Mouse (Mus musculus): Measurements from ENCODE around the gene Vmn1r10.

The Vmn1r10 gene

DNA sequence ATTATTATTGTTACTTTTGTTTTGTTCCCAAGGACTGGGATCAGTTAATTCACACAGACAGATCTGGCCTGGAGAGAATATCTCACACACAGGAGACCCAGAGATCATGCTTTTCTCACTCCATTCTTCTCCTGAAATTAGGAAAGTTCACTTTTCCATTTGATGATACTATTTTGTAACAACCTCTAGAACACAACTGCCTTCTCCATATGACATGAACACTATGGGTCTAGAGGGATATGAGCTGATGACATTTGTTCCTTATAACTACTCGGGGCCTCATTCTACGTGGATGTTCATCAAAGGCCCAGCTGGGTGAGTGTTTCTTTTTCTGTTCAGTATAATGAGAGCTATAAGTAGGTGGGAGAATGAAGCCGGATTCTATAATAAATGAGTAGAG, at the start of gene Vmn1r10:
Gene Vmn1r10, plus strand, starts transcription at position 301 of the 400 bp plus-strand sequence.
- no peak for DNase-seq (ENCODE audit: low read depth)

DNA sequence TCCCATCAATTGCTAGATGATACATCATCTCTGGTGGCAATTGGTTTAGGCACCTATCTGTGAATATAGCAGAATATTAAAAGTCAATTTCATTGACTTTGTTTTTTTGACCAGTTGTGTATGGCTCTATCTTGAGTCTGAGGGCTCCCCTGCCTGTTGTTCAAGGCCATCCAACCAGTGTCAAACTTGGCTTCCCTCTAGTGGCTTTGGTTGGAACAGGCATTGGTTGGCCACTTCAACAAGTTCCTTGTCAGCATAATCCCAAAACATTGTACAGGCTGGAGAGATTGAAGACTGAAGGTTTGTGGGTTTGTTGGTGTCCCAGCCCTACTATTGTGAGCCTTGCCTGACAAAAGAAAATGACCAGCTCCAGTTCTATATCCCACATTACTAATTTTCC, 45.5 kb upstream of the Vmn1r10 start:
- no peak for DNase-seq (ENCODE audit: low read depth)

DNA sequence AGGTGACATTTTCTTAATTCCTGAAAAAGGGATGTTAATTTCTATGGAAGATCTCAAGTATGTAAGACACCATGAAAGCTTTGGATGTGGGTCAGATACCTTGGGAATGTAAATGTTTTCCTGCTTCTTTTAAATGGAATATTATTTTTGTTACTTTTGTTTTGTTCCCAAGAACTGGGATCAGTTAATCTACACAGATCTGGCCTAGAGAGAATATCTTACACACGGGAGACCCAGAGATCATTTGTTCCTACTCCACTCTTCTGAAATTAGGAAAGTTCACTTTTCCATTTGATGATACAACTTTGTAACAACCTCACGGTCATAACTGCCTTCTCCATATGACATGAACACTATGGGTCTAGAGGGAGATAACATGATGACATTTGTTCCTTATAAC, 42.8 kb upstream of the Vmn1r10 start, which contains the start of gene Vmn1r9:
Gene Vmn1r9, plus strand, starts transcription at position 301 of the 400 bp plus-strand sequence.
- DNase-seq (ENCODE audit: low read depth) = no peak

DNA sequence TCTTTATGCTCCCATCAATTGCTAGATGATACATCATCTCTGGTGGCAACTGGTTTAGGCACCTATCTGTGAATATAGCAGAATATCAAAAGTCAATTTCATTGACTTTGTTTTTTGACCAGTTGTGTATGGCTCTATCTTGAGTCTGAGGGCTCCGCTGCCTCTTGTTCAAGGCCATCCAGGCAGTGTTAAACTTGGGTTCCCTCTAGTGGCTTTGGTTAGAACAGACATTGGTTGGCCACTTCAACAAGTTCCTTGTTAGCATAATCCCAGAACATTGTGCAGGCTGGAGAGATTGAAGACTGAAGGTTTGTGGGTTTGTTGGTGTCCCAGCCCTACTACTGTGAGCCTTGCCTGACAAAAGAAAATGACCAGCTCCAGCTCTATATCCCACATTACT, 2.9 kb upstream of the Vmn1r10 start:
- no peak for DNase-seq (ENCODE audit: low read depth)

DNA sequence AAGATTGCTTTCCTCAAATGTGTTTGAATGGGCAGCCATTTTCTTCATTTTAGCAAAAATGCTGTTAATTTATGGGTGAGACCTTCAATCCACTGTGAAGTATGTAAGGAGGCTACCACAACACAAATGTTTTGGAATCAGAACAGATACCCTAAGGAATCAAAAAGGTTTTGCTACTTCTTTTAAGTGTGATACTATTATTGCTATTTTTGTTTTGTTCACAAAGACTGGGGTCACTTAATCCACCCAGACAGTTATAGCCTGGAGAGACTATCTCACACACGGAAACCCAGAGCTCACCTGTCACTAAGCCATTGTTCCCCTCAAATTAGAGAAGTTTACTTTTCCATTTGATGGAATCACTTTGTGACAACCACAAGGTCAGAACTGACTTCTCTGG, 23.9 kb downstream of the Vmn1r10 start, which contains the start of gene Vmn1r11:
Gene Vmn1r11, plus strand, starts transcription at position 301 of the 400 bp plus-strand sequence.
- DNase-seq (ENCODE audit: low read depth) = no peak

DNA sequence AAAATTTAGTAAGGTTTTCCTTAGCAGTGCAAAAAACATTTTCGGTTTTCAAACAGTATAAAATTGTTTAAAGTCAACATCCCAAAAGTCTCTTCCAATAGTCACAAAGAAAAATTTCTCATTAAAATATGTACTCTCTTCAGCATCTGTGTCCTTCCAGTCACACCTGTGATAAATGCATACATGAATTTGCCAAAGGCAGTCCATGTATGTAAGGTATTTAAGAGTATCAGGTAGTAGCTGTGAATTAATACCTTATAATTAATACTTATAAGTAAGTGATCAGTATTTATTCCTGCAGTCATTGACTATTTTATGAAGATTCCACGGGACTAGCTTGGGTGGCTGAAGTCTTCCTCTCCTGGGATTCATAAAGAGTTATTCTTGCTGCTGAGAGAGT, 47.4 kb downstream of the Vmn1r10 start, which contains the start of gene Vmn1r12:
Gene Vmn1r12, plus strand, starts transcription at position 301 of the 400 bp plus-strand sequence.
- DNase-seq (ENCODE audit: low read depth) = no peak
